Mouse (Mus musculus): Measurements from ENCODE around the gene Slc6a16. TPM values are rescaled to one million over a fixed set of nuclear protein-coding genes. Genes with fewer than 3 reads are reported as not detected.

The Slc6a16 gene
- not detected in 2 replicates for total RNA-seq (2017)

DNA sequence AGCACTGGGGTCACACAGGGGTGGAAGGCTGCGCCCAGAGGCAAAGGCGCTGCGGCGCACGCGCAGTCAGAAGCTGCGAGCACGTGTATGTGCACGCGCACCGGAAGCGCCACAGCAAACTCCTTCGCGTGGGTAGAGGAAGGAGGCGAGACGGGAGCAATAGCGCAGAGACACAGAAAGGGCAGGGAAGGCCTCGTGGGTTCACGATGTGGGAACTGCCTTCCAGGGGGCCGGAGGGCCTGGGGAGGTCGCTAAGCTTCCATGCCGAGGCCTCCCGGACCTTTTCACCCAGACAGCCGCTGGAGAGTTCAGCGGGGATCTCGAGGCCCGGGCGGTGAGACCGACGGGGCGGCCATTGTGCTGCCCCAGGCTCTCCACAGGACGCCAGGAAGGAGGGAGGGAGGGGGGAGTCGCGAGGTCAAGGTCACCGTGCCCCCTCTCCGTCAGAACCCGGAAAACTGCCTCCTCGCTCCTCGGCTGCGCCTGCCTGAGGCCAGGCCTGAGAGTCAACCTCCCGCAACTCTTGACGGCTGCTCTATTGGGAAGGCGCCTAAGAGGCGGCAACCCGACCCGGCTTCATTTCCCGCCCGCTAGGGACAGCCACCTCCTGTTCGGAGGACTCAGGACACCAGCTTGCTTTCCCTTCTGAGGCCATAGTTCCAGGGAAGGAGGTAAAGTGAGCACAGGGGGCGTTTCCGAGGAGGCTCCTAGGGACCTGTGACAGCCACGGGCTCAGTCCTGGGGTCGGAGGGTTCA lies at the start of gene Slc6a16:
Gene Slc6a16, plus strand, starts transcription at position 453 of the 756 bp plus-strand sequence.
- no peak for ATAC-seq (replicated peaks; ENCODE audit: low read depth, poor library complexity, severe bottlenecking)

GRCm38 (mm10) chr7:45191161-45191560 lies 49.7 kb upstream of the Slc6a16 start:
- ATAC-seq (replicated peaks; ENCODE audit: low read depth, poor library complexity, severe bottlenecking): no peak

GRCm38 (mm10) chr7:45191803-45192363 lies 49.0 kb upstream of the Slc6a16 start:
- ATAC-seq (replicated peaks; ENCODE audit: low read depth, poor library complexity, severe bottlenecking): no peak

- no peak for ATAC-seq (replicated peaks; ENCODE audit: low read depth, poor library complexity, severe bottlenecking)
Measured at GRCm38 (mm10) chr7:45192585-45193310, 48.1 kb upstream of the Slc6a16 start.

GRCm38 (mm10) chr7:45193406-45193805 lies 47.5 kb upstream of the Slc6a16 start:
- no peak for ATAC-seq (replicated peaks; ENCODE audit: low read depth, poor library complexity, severe bottlenecking)

DNA sequence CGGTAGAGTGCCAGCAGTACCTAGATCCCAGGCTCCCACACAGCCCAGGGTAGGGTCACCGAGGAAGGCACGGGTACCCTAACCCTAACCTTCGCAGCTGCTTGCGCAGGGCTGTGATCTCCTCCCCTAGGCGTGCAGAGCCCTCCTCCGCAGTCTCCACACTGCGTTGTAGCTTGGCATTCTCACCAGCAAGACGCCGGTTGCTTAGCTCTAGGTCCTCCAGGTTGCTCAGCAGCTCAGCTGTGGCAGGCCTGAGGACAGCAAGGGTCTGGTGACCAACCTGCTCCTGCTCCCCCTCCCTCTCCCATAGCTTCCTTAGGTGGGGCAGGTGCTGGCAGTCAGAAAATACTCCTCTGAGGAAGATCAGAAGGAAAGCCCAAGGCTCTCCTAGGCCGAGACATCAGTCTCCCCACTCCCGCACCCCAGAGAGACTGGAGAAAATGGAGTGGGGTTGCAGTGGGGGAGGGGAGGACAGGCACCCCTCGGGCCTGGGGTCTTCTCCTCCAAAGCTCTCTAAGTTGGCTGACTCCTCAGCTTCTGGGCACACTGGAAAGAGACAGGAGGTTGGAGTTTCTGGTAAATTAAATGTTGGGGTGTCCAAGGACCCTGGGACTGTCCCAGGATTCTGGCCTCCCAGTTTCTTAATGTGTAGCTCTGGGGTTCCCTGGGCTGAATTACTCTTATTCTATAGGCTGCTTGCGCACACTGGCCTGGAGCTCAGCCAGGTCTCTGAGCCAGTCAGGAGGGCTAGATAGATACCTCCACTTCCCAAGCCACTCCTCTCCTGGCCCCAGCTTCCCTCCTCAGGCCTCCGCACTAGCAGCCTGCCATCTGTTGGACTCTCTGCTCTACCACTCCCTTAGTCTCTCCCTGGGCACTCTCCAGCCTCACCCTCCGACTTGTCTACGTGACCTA lies 46.8 kb upstream of the Slc6a16 start:
- ATAC-seq (replicated peaks; ENCODE audit: low read depth, poor library complexity, severe bottlenecking): no peak

DNA sequence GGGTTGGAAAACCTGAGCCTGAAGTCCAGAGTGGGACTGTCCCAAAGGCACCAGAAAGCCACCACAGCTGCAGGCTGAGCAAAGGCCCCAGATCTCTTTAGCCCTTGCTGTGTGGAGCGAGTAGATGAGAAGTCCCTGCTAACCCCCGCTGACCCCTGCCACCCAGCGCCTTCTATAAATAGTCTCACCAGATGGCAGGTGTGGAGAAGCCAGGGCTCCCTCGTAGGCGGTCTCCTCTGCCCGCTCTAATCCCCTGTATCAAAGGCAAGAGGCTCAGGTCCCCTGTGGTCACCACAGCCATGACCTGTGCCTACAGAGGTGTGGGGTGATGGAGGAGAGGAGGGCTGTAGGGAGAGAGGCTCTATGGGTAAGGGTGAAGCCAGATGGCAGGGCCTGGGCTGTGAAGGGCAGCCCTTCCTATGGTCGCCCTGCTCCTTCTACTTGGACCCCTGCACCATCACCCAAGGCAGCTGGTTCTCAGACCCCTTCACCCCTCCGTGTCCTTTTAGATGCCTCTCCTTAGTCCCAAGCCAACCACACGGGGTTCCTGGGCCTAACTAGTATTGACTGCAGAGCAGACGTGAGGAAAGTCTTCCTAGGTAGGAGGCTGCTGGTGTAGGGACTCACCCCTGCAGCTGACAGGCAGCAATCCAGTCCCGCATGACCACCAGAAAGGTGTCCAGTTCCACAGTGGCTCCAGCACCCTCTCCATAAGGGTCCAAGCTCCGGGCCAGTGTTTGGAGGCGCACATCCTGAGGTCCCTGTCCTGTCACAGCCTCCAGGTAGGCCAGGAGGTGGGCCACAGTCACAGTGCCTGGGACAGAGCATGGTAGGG lies 45.3 kb upstream of the Slc6a16 start:
- ATAC-seq (replicated peaks; ENCODE audit: low read depth, poor library complexity, severe bottlenecking): no peak

DNA sequence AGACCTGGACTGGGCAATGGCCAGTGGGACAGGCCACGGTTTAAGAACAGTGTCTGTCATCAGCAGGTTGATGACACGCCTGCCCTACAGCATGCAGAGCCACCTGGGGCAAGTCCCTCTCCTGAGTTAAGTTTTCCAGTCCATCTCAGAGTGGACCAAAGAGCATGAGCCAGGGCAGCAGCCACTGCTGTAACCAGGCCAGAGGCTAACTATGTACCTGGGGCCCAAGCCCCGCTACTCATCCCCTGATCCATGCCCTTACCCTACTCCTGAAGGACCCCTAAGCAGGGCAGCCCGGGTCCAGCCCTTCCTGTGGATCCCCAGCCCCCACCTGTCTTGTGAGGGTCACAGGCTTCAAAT lies 44.7 kb upstream of the Slc6a16 start:
- ATAC-seq (replicated peaks; ENCODE audit: low read depth, poor library complexity, severe bottlenecking): no peak

DNA sequence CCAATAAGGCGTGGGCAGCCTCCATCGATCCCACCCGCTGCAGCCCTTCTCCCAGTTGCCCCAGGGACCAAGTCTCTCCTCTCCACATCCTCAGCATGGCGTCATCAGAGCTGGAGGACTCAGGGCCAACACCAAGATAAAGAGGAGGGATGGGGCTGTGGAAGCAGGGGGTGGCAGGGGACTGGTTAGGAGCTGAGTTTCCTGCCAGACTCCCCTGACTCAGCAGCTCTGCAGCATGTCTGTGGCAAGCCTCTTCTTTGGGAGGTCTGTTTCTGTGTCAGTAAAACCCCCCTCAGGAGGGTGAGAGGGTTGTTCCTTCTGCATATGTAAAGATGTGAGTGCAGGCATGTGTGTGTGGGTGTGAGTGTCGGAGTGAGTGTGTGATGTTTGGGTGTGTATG lies 43.9 kb upstream of the Slc6a16 start:
- peak; percentile 46 for ATAC-seq (replicated peaks; ENCODE audit: low read depth, poor library complexity, severe bottlenecking)

DNA sequence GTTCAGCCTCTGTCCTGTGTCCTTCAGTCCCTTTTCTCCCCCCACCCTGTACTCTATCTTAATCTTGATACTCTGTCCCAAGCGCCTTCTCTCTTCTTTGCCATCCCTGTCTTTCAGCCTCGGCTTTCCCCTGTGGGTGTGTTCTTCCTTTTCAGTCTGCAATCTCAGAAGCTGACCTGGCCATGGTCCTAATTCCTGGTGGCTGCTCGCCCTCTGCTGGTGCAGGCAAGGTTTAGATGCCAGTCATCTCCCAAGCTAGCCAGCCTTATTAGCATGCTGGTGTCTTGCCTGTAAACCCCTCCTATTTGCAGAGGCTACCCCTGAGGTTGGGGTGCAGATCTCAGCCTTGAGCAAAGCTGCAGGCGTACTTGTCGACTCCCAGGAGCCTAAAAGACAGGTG lies 42.5 kb upstream of the Slc6a16 start:
- peak; percentile 80 for ATAC-seq (replicated peaks; ENCODE audit: low read depth, poor library complexity, severe bottlenecking)

- no peak for ATAC-seq (replicated peaks; ENCODE audit: low read depth, poor library complexity, severe bottlenecking)
Measured at GRCm38 (mm10) chr7:45198961-45199360, 41.9 kb upstream of the Slc6a16 start.

- ATAC-seq (replicated peaks; ENCODE audit: low read depth, poor library complexity, severe bottlenecking): no peak
Measured at GRCm38 (mm10) chr7:45202654-45203053, 38.2 kb upstream of the Slc6a16 start.

- peak; percentile 94 for ATAC-seq (replicated peaks; ENCODE audit: low read depth, poor library complexity, severe bottlenecking)
Measured at GRCm38 (mm10) chr7:45204380-45205143, 36.3 kb upstream of the Slc6a16 start, which contains the start of gene Ccdc155. Gene Ccdc155, minus strand, starts transcription at chr7:45204892.

- no peak for ATAC-seq (replicated peaks; ENCODE audit: low read depth, poor library complexity, severe bottlenecking)
Measured at GRCm38 (mm10) chr7:45208260-45208659, 32.6 kb upstream of the Slc6a16 start.

- ATAC-seq (replicated peaks; ENCODE audit: low read depth, poor library complexity, severe bottlenecking): no peak
Measured at GRCm38 (mm10) chr7:45211070-45211469, 29.8 kb upstream of the Slc6a16 start.

DNA sequence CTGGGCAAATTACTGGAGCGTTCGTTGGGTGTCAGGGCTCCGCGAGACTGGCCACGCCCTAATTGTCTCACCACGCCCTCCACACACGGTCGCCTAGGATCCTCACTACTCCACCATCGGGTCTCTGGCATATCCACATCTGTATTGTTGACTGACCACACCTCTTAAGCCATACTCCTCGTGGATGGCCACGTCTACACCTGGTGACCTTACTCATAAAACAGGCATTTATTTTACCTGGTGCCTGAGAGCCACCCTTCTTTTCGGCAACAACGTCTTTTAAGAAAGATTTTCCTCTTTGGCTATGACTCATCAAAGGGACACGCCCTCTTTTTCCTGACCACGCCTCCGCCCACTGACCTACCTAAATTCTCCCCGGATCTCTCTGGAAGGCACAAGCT lies 29.0 kb upstream of the Slc6a16 start, which contains the start of gene Dkkl1:
Gene Dkkl1, minus strand, starts transcription at position 297 of the 401 bp plus-strand sequence.
- ATAC-seq (replicated peaks; ENCODE audit: low read depth, poor library complexity, severe bottlenecking): peak; percentile 82

- 0 out of 2 replicates have a peak, but pooled peaks have one; percentile 20 for ATAC-seq (replicated peaks; ENCODE audit: low read depth, poor library complexity, severe bottlenecking)
Measured at GRCm38 (mm10) chr7:45212356-45212755, 28.5 kb upstream of the Slc6a16 start.

DNA sequence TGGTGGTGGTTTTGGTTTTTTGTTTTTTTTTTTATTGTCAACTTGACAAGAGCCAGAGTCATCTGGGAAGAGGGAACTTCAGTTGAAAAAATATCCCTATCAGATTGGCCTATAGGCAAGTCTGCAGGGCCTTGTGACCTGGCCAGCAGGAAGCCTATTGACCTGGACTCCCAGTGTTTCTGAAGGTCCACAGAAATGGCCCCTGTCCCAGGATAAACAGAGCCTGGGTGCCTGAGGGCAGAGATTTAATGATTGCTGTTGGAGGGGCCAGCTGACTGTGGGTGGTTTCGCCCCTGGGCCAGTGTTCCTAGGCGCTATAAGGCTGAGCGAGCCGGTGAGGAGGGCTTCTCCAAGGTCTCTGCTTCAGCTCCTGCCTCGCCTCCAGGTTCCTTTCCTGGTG lies 27.2 kb upstream of the Slc6a16 start:
- no peak for ATAC-seq (replicated peaks; ENCODE audit: low read depth, poor library complexity, severe bottlenecking)

Measured in common myeloid progenitor, adult 5-6 weeks (primary cell).